ENCODE assay signal across 11 mouse cellular contexts in genomic region chr11:112987782-112988181, GRCm38 (mm10).
DNase-seq lines count a peak whose midpoint lies in the region; ATAC-seq and TF ChIP-seq lines count a peak whose summit lies in the region.
"Had no signal": no experiment of that assay in that cellular context is flagged by ENCODE, and none has a peak within 500 bp of the region (broad histone marks: within the 10 kb centered on the region; RNA-seq: fewer than 3 reads in every experiment).

No protein-coding gene starts in this region.

- intact Hi-C loops in heart, postnatal 36 days (cut with DNase I): no loop called here

- in situ Hi-C loops in Patski (cut with MboI; ENCODE audit: low pct_unique_long_range_greater_than_20kb): no loop called here

- no peak for TF ChIP-seq CTCF in Patski (IDR thresholded peaks at IDR 0.05)
- TF ChIP-seq CTCF in lung, postnatal 0 days (IDR thresholded peaks at IDR 0.05): no peak; the same call in 1 of the 2 replicates

- H3K4me2 ChIP-seq in kidney, embryonic 14.5 days (replicated peaks; ENCODE audit: low read depth, low read length): no peak overlapping the region; the same call in 1 of the 2 replicates
- H3K4me2 ChIP-seq in lung, postnatal 0 days (replicated peaks; ENCODE audit: low read depth, low read length): no peak overlapping the region
- H3K4me2 ChIP-seq: lung, embryonic 15.5 days had no signal

- peak overlapping the region; percentile 76; the same call in 1 of the 2 replicates for H3K27ac ChIP-seq in kidney, embryonic 14.5 days (ENCODE audit: low read depth, low read length)
- H3K27ac ChIP-seq in lung, postnatal 0 days (ENCODE audit: low read length): no peak overlapping the region; the same call in 1 of the 2 replicates

- ATAC-seq in Patski: peak; percentile 6
- ATAC-seq in kidney, embryonic 14.5 days (ENCODE audit: low FRiP score, low TSS enrichment): 0 out of 2 replicates have a peak, but pooled peaks have one; percentile 29
- peak; percentile 71 for ATAC-seq in lung, postnatal 0 days
- ATAC-seq: CD4-positive, CD25-positive, alpha-beta regulatory T cell, adult 4 months had no signal

- POLR2A ChIA-PET in Patski (lab: Charles Lee): interaction anchor here (1.1 kb wide), 1 partner anchor 205 kb away, joined by 4 read pairs; no protein-coding TSS in a partner anchor

- no peak overlapping the region for H3K9ac ChIP-seq in kidney, embryonic 14.5 days (ENCODE audit: low read depth, low read length)
- no peak overlapping the region for H3K9ac ChIP-seq in lung, postnatal 0 days (replicated peaks; ENCODE audit: low read depth)
- H3K9ac ChIP-seq: lung, embryonic 15.5 days had no signal

- H3K36me3 ChIP-seq in kidney, embryonic 14.5 days (ENCODE audit: control insufficient read depth, insufficient read depth, low read length): no peaks in the 10 kb centered on the region
- no peaks in the 10 kb centered on the region for H3K36me3 ChIP-seq in lung, postnatal 0 days (ENCODE audit: insufficient read depth, low read length)
- H3K36me3 ChIP-seq: lung, embryonic 15.5 days had no signal

- DNase-seq in heart, adult 11 months: peak; percentile 92
- no peak for DNase-seq in heart, postnatal 36 days
- DNase-seq in Patski (ENCODE audit: low read depth, low spot score): no peak
- DNase-seq in lung, postnatal 0 days (ENCODE audit: low spot score): peak; percentile 37
- DNase-seq in ovary, adult 18-20 months (ENCODE audit: low spot score): no peak
- no peak for DNase-seq in cerebellum, adult 11-12 months
- no peak for DNase-seq in thymus, postnatal 4 days

- no peaks in the 10 kb centered on the region for H3K9me3 ChIP-seq in kidney, embryonic 14.5 days (ENCODE audit: control insufficient read depth, low read length)
- no peaks in the 10 kb centered on the region for H3K9me3 ChIP-seq in lung, postnatal 0 days (ENCODE audit: low read length)
- H3K9me3 ChIP-seq: lung, embryonic 15.5 days had no signal

- CTCF ChIA-PET in Patski (lab: Charles Lee): interaction anchor here (0.5 kb wide), 1 partner anchor 82 kb away, joined by 3 read pairs; no protein-coding TSS in a partner anchor

- H3K4me3 ChIP-seq in kidney, embryonic 14.5 days (ENCODE audit: low read length): no peak overlapping the region
- no peak overlapping the region for H3K4me3 ChIP-seq in lung, postnatal 0 days (ENCODE audit: low read depth, low read length)
- H3K4me3 ChIP-seq: lung, embryonic 15.5 days; myocyte had no signal

- H3K27me3 ChIP-seq in Patski: no peaks in the 10 kb centered on the region
- H3K27me3 ChIP-seq in kidney, embryonic 14.5 days (ENCODE audit: control insufficient read depth, insufficient read depth, low read length): 0 out of 2 replicates have a peak, but pooled peaks cover 2% of the 10 kb centered on the region
- H3K27me3 ChIP-seq in lung, postnatal 0 days (replicated peaks; ENCODE audit: insufficient read depth, low read length): no peaks in the 10 kb centered on the region
- H3K27me3 ChIP-seq: lung, embryonic 15.5 days had no signal

- 47% methylated on average over 7 of the region's 7 CpGs for WGBS in kidney, embryonic 14.5 days
- WGBS in lung, postnatal 0 days: 66% methylated on average over 7 of the region's 7 CpGs

- peaks cover 42% of the 10 kb centered on the region for H3K4me1 ChIP-seq in kidney, embryonic 14.5 days (ENCODE audit: control insufficient read depth, insufficient read depth, low read length)
- peaks cover 32% of the 10 kb centered on the region for H3K4me1 ChIP-seq in lung, postnatal 0 days (ENCODE audit: insufficient read depth, low read depth, low read length)

- 0 out of 2 replicates have a peak, but pooled peaks have one; percentile 27 for TF ChIP-seq EP300 in lung, postnatal 0 days (IDR thresholded peaks at IDR 0.05)

Comparison
In these comparisons a context has a peak if more than half of its experiments do, and no peak if none do; other contexts are left out.
1. DNase-seq: peak in heart, adult 11 months (single experiment) and lung, postnatal 0 days (single experiment); none in heart, postnatal 36 days (0 of 2), Patski (single experiment), ovary, adult 18-20 months (single experiment), cerebellum, adult 11-12 months (single experiment) and thymus, postnatal 4 days (single experiment).
2. ATAC-seq: peak in every context shown above with its lines; median percentile 71 in lung, postnatal 0 days; 29 in kidney, embryonic 14.5 days; 6 in Patski.